Mouse (Mus musculus) ES-E14 (cell line): ENCODE measurements around the gene Srbd1.

Experiments
- MAFK ChIP-seq: IDR thresholded peaks from 2 replicates; pipeline ENCODE4 v1.6.1; 2014; ENCODE audit warnings: mild to moderate bottlenecking, low read depth, low read length, inconsistent platforms; ENCODE audit not compliant: insufficient read depth
- ZC3H11A ChIP-seq: IDR thresholded peaks from 2 replicates; pipeline ENCODE4 v1.6.1; 2012; ENCODE audit warnings: low read depth, mild to moderate bottlenecking, inconsistent platforms, low read length, borderline replicate concordance
- ZNF384 ChIP-seq: IDR thresholded peaks from 2 replicates; pipeline ENCODE4 v1.6.1; 2012; ENCODE audit warnings: low read depth, low read length, inconsistent platforms

- TF ChIP-seq ZNF384 (no peak), MAFK (no peak), ZC3H11A (no peak)
Measured at GRCm38 (mm10) chr17:85995086-85995485, 149.9 kb downstream of the Srbd1 start.
